Mouse (Mus musculus) kidney, adult 2 months (tissue): Measurements from ENCODE around the gene Tmco4.

Experiments used
- CTCF ChIP-seq: fragments of 200-500 bp; conservative IDR thresholded peaks from 2 replicates; pipeline ENCODE4 v1.5.1; 2011; ENCODE audit warnings: low read depth, mild to moderate bottlenecking, control low read depth, low read length, moderate library complexity, mixed read lengths; ENCODE audit not compliant: insufficient read depth, insufficient read length
- POLR2A ChIP-seq: fragments of 200-500 bp; IDR thresholded peaks from one replicate; pipeline ENCODE4 v1.6.1; 2011; ENCODE audit warnings: low read depth, low read length, control low read depth

GRCm38 (mm10) chr4:139030675-139031074, 58.0 kb downstream of the Tmco4 start:
- TF ChIP-seq POLR2A (no peak), CTCF (no peak)
